Mouse (Mus musculus) thymus, adult 2 months (tissue): ENCODE measurements around the gene Appl2. TPM values are rescaled to one million over a fixed set of nuclear protein-coding genes. Genes with fewer than 3 reads are reported as not detected.

ENCODE experiments used
- DNase-seq: peaks from one replicate; pipeline ENCODE4 v3.0.0; 2021
- H3K27ac ChIP-seq: fragments of 200-500 bp; 2 replicates; pipeline ENCODE4 v1.5.1; 2012; ENCODE audit warnings: low read length, control low read depth; ENCODE audit not compliant: control insufficient read depth, insufficient read depth
- H3K27me3 ChIP-seq: fragments of 200-500 bp; 2 replicates; pipeline ENCODE4 v1.6.1; 2012; ENCODE audit warnings: mild to moderate bottlenecking, low read length, moderate library complexity, mixed read lengths; ENCODE audit not compliant: control insufficient read depth, insufficient read depth
- H3K36me3 ChIP-seq: fragments of 200-500 bp; 2 replicates; pipeline ENCODE4 v1.6.1; 2012; ENCODE audit warnings: mild to moderate bottlenecking, low read length, moderate library complexity; ENCODE audit not compliant: control insufficient read depth, insufficient read depth
- H3K4me1 ChIP-seq: fragments of 200-500 bp; replicated peaks from 2 replicates; pipeline ENCODE4 v1.6.1; 2012; ENCODE audit warnings: low read length; ENCODE audit not compliant: control insufficient read depth, insufficient read depth
- H3K4me3 ChIP-seq: fragments of 200-500 bp; 2 replicates; pipeline ENCODE4 v1.5.1; 2012; ENCODE audit warnings: mild to moderate bottlenecking, low read length, control low read depth, moderate library complexity; ENCODE audit not compliant: control insufficient read depth, insufficient read depth
- CTCF ChIP-seq: fragments of 200-500 bp; IDR thresholded peaks from 2 replicates; pipeline ENCODE4 v1.5.1; 2012; ENCODE audit warnings: mild to moderate bottlenecking, control low read depth, low read length, moderate library complexity, borderline replicate concordance; ENCODE audit not compliant: control insufficient read depth, poor library complexity, insufficient read depth; ENCODE audit errors: extremely low read depth
- POLR2A ChIP-seq: fragments of 200-500 bp; IDR thresholded peaks from 2 replicates; pipeline ENCODE4 v1.6.1; 2012; ENCODE audit warnings: mild to moderate bottlenecking, low read length, control low read depth, moderate library complexity; ENCODE audit not compliant: control insufficient read depth, poor library complexity, insufficient read depth; ENCODE audit errors: extremely low read depth
- WGBS: fragments of 180-500 bp; shearing (Covaris S2); methylation state at CpG from one replicate; pipeline ENCODE4 v1.1.7; 2018; 5-methylcytosine and 5-hydroxymethylcytosine counted together
- polyA plus RNA-seq: library from polyadenylated mRNA; depleted of rRNA; stranded (reverse); fragments of >200 nt; gene quantifications from 2 replicates; pipeline ENCODE4 v1.2.3, GENCODE M21; 2012

The Appl2 gene
- polyA plus RNA-seq, 1 experiment: 6.0 TPM

- 98% methylated on average over 8 of the region's 8 CpGs for WGBS
- DNase-seq: no peak
- no peak for TF ChIP-seq CTCF
- TF ChIP-seq POLR2A: no peak
- no peak overlapping the region for H3K4me3 ChIP-seq
- no peak overlapping the region for H3K27ac ChIP-seq
- H3K36me3 ChIP-seq: peaks cover 12% of the 10 kb centered on the region
- no peaks in the 10 kb centered on the region for H3K4me1 ChIP-seq
- no peaks in the 10 kb centered on the region for H3K27me3 ChIP-seq
Observed at GRCm38 (mm10) chr10:83605637-83606183, 42.8 kb downstream of the Appl2 start.

GRCm38 (mm10) chr10:83603956-83604564, 44.5 kb downstream of the Appl2 start:
- Histone ChIP-seq H3K36me3 (peaks cover 24% of the 10 kb centered on the region), H3K4me3 (no peak overlapping the region), H3K27me3 (no peaks in the 10 kb centered on the region), H3K27ac (no peak overlapping the region), H3K4me1 (no peaks in the 10 kb centered on the region)
- WGBS: 97% methylated on average over 10 of the region's 10 CpGs
- no peak for TF ChIP-seq CTCF
- no peak for TF ChIP-seq POLR2A
- DNase-seq: no peak

GRCm38 (mm10) chr10:83600650-83601049, 47.9 kb downstream of the Appl2 start:
- no peaks in the 10 kb centered on the region for H3K27me3 ChIP-seq
- no peaks in the 10 kb centered on the region for H3K4me1 ChIP-seq
- 95% methylated on average over 11 of the region's 11 CpGs for WGBS
- H3K27ac ChIP-seq: no peak overlapping the region
- no peak overlapping the region for H3K4me3 ChIP-seq
- no peak for DNase-seq
- no peak for TF ChIP-seq CTCF
- no peak for TF ChIP-seq POLR2A
- peaks cover 24% of the 10 kb centered on the region for H3K36me3 ChIP-seq

GRCm38 (mm10) chr10:83594526-83594925, 54.0 kb downstream of the Appl2 start:
- Histone ChIP-seq H3K27me3 (no peaks in the 10 kb centered on the region), H3K27ac (no peak overlapping the region), H3K4me3 (no peak overlapping the region), H3K36me3 (peaks cover 53% of the 10 kb centered on the region), H3K4me1 (no peaks in the 10 kb centered on the region)
- DNase-seq: no peak
- 98% methylated on average over 5 of the region's 5 CpGs for WGBS
- TF ChIP-seq CTCF (no peak), POLR2A (no peak)

- Histone ChIP-seq H3K36me3 (peaks cover 65% of the 10 kb centered on the region), H3K27me3 (no peaks in the 10 kb centered on the region), H3K4me1 (no peaks in the 10 kb centered on the region), H3K27ac (no peak overlapping the region), H3K4me3 (no peak overlapping the region)
- DNase-seq: no peak
- 95% methylated on average over 7 of the region's 7 CpGs for WGBS
- TF ChIP-seq POLR2A (no peak), CTCF (no peak)
Observed at GRCm38 (mm10) chr10:83592616-83593015, 55.9 kb downstream of the Appl2 start.

GRCm38 (mm10) chr10:83590801-83591200, 57.7 kb downstream of the Appl2 start:
- TF ChIP-seq CTCF (no peak), POLR2A (no peak)
- Histone ChIP-seq H3K36me3 (peaks cover 79% of the 10 kb centered on the region), H3K4me1 (no peaks in the 10 kb centered on the region), H3K27ac (no peak overlapping the region), H3K4me3 (no peak overlapping the region), H3K27me3 (no peaks in the 10 kb centered on the region)
- no peak for DNase-seq
- 40% methylated on average over 6 of the region's 6 CpGs for WGBS
